Mouse (Mus musculus) lung, adult 2 months (tissue): ENCODE results near the gene Ada. TPM values are rescaled to one million over a fixed set of nuclear protein-coding genes. Genes with fewer than 3 reads are reported as not detected.

Experiments used
- DNase-seq: peaks from one replicate; pipeline ENCODE4 v3.0.0; 2022
- H3K4me1 ChIP-seq: fragments of 200-500 bp; 2 replicates; pipeline ENCODE4 v1.6.1; 2011; ENCODE audit warnings: low read length; ENCODE audit not compliant: control insufficient read depth, insufficient read depth
- H3K4me3 ChIP-seq: fragments of 200-500 bp; replicated peaks from 2 replicates; pipeline ENCODE3; 2011; ENCODE audit warnings: low read depth, mild to moderate bottlenecking, control low read depth, low read length; ENCODE audit errors: extremely low read depth
- CTCF ChIP-seq: fragments of 200-500 bp; IDR thresholded peaks from 2 replicates; pipeline ENCODE4 v1.5.1; 2011; ENCODE audit warnings: mild to moderate bottlenecking, low read length, control low read depth; ENCODE audit not compliant: insufficient read depth
- POLR2A ChIP-seq: fragments of 200-500 bp; IDR thresholded peaks from 2 replicates; pipeline ENCODE4 v1.6.1; 2011; ENCODE audit warnings: low read depth, mild to moderate bottlenecking, control low read depth, low read length, borderline replicate concordance; ENCODE audit errors: extremely low read depth
- WGBS: fragments of 180-500 bp; shearing (Covaris S2); methylation state at CpG from one replicate; pipeline ENCODE4 v1.1.7; 2018; 5-methylcytosine and 5-hydroxymethylcytosine counted together
- polyA plus RNA-seq: library from polyadenylated mRNA; depleted of rRNA; stranded (reverse); fragments of >200 nt; gene quantifications from 2 replicates; pipeline ENCODE4 v1.2.3, GENCODE M21; 2012

Gene Ada
- polyA plus RNA-seq, 1 experiment: 105 TPM

GRCm38 (mm10) chr2:163742656-163743055 is 7.4 kb downstream of the Ada start:
- Histone ChIP-seq H3K4me3 (no peak overlapping the region), H3K4me1 (peaks cover 8% of the 10 kb centered on the region; the same call in 1 of the 2 replicates)
- 72% methylated on average over 5 of the region's 5 CpGs for WGBS
- no peak for TF ChIP-seq POLR2A
- no peak for TF ChIP-seq CTCF
- DNase-seq: no peak

DNA sequence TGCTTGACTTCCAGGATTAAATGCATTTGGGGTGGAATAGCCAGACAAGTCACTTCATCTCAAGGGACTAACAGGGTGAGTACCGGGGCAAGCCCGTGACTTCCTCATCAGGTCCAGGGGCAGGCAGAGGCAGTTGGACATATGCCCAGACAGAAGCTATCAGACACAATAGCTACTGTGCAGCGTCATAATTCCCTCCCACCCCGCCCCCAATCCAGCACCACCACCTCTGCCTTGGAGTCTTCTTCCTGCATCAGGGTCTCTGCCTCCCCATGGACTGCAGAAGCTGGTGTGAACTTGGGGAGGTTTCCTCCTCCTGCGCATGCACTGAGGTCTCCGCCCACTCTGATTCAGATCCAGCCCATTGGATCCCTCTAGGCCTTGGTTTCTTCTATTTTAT is 14.1 kb downstream of the Ada start:
- H3K4me3 ChIP-seq: no peak overlapping the region
- TF ChIP-seq CTCF: no peak
- TF ChIP-seq POLR2A: no peak
- DNase-seq: no peak
- WGBS: 31% methylated on average over 6 of the region's 6 CpGs
- no peaks in the 10 kb centered on the region for H3K4me1 ChIP-seq

- DNase-seq: no peak
- TF ChIP-seq CTCF: no peak
- TF ChIP-seq POLR2A: no peak
- no peaks in the 10 kb centered on the region for H3K4me1 ChIP-seq
- 87% methylated on average over 9 of the region's 9 CpGs for WGBS
- no peak overlapping the region for H3K4me3 ChIP-seq
These were observed 14.9 kb downstream of the Ada start for GRCm38 (mm10) chr2:163735163-163735562.

GRCm38 (mm10) chr2:163732021-163732420 is 18.0 kb downstream of the Ada start:
- DNase-seq: no peak
- peaks cover 5% of the 10 kb centered on the region for H3K4me1 ChIP-seq
- H3K4me3 ChIP-seq: no peak overlapping the region
- 77% methylated on average over 11 of the region's 11 CpGs for WGBS
- TF ChIP-seq POLR2A (no peak), CTCF (no peak)

DNA sequence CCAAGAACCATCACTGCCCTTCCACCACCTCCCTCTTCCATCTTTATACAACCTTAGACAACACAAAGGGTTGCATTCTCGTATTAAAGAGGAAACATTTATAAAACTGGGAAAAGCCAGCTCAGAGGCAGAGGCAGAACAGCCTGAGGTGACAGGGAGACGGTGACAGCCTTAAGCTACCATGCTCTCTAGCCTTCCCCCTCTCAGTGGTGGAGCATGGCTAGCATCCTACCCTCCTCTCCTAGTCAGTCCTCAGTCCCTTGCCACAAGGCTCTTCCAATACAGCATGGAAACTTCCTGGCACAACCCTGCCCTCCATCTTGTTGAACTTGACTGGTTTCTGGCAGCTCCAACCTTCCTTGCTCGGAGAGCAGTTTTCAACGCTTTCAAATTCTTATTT is 21.7 kb downstream of the Ada start:
- Histone ChIP-seq H3K4me1 (peaks cover 5% of the 10 kb centered on the region), H3K4me3 (no peak overlapping the region)
- WGBS: 71% methylated on average over 4 of the region's 4 CpGs
- DNase-seq: no peak
- TF ChIP-seq POLR2A (no peak), CTCF (no peak)

- H3K4me3 ChIP-seq: no peak overlapping the region
- peaks cover 5% of the 10 kb centered on the region for H3K4me1 ChIP-seq
- TF ChIP-seq CTCF (no peak), POLR2A (no peak)
- WGBS: 42% methylated on average over 5 of the region's 5 CpGs
- DNase-seq: no peak
These were observed 23.2 kb downstream of the Ada start for GRCm38 (mm10) chr2:163726766-163727393.

GRCm38 (mm10) chr2:163722550-163722949 is 27.5 kb downstream of the Ada start:
- WGBS: 62% methylated on average over 7 of the region's 7 CpGs
- Histone ChIP-seq H3K4me1 (peaks cover 8% of the 10 kb centered on the region), H3K4me3 (no peak overlapping the region)
- TF ChIP-seq CTCF (no peak), POLR2A (no peak)
- DNase-seq: no peak

GRCm38 (mm10) chr2:163719616-163720015 is 30.4 kb downstream of the Ada start:
- no peak overlapping the region for H3K4me3 ChIP-seq
- no peak for TF ChIP-seq CTCF
- TF ChIP-seq POLR2A: no peak
- WGBS: 53% methylated on average over 4 of the region's 4 CpGs
- peaks cover 8% of the 10 kb centered on the region for H3K4me1 ChIP-seq
- no peak for DNase-seq

DNA sequence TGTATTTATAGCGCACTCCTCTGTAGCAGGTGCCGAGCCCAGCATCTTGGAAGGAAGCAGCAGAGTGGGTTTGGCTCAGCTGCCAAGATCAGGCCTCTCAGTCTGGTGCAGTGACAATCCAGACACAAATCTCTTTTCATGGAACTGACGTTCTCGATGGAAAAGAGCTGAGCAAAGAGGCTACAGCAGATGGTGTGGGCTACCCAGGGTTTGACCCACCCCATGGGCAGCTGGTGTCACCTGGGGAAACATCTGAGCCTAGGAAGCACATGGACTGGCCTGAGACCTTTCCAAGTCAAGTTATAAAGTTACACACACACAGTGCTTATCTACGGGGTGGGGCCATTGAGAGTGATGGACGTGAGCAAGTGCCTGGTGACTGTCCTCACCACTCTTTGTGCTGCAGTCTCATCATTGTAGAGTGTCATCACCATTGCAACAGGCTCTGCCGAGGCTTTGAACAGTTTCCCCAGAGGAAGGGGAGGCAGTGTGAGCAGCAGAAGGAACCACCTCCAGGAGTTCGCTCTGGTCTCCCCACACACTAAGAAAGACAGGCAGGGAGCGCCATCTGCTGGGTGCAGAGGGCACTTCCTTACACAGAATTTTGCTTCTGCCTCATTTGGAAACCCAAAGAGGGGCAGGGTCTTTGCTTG is 31.0 kb downstream of the Ada start:
- TF ChIP-seq CTCF: peak; percentile 95
- no peak for TF ChIP-seq POLR2A
- 27% methylated on average over 9 of the region's 9 CpGs for WGBS
- Histone ChIP-seq H3K4me3 (peak overlapping the region; percentile 15), H3K4me1 (peaks cover 8% of the 10 kb centered on the region)
- DNase-seq: peak; percentile 81

GRCm38 (mm10) chr2:163718526-163718925 is 31.5 kb downstream of the Ada start:
- no peak overlapping the region for H3K4me3 ChIP-seq
- no peak for DNase-seq
- TF ChIP-seq POLR2A: no peak
- TF ChIP-seq CTCF: no peak
- WGBS: 32% methylated on average over 2 of the region's 2 CpGs
- H3K4me1 ChIP-seq: peaks cover 9% of the 10 kb centered on the region

DNA sequence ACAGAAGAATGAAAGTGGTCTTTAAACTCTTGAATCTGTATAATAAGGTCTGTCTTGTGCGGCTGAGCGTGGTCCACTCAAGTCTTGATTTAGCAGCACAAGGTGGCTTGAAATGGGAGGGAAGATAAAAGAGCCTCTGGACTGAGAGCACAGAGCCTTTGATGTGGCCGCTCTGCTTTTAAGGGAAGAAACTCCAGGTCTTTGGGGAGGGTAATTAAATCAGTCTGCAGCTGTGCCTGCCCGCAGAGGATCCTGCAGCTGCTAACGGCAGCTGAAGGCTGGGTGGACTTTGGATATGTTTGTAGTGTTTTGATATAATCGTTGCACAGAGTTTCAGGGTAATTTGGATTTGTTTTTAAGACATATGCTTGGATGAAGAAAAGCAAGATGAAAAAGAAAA is 33.2 kb downstream of the Ada start:
- WGBS: 40% methylated on average over 6 of the region's 6 CpGs
- H3K4me3 ChIP-seq: no peak overlapping the region
- H3K4me1 ChIP-seq: peaks cover 19% of the 10 kb centered on the region
- no peak for DNase-seq
- TF ChIP-seq POLR2A (no peak), CTCF (no peak)
